Mouse (Mus musculus) stomach, postnatal 0 days (tissue): Measurements from ENCODE around the gene Zfp457. TPM values are rescaled to one million over a fixed set of nuclear protein-coding genes. Genes with fewer than 3 reads are reported as not detected.
A peak's percentile ranks its signal among the peaks of the same experiment; 100 is the strongest.
"Not testable (repeated sequence)": the region's sequence is repeated elsewhere in the genome, so short reads cannot be mapped to it uniquely, and the experiment has no call there.

Experiments
- ATAC-seq: fragments of 200-750 bp; cut with Nextera tagmentation; 2 replicates; pipeline ENCODE4 v1.8.0; 2017; ENCODE audit not compliant: low FRiP score, low TSS enrichment
- DNase-seq: peaks from one replicate; pipeline ENCODE4 v3.0.0-alpha.2; 2016; ENCODE audit warnings: low spot score
- H3K27ac ChIP-seq: fragments of 300-500 bp; sonication (generic); replicated peaks from 2 replicates; pipeline ENCODE4 v1.5.1; 2014; ENCODE audit warnings: mild to moderate bottlenecking, control low read depth
- H3K27me3 ChIP-seq: fragments of 300-500 bp; sonication (generic); 2 replicates; pipeline ENCODE4 v1.6.1; 2014; ENCODE audit warnings: low read length; ENCODE audit not compliant: control insufficient read depth, insufficient read depth
- H3K36me3 ChIP-seq: fragments of 300-500 bp; sonication (generic); 2 replicates; pipeline ENCODE4 v1.6.1; 2014; ENCODE audit warnings: low read length, mixed read lengths; ENCODE audit not compliant: control insufficient read depth, insufficient read depth
- H3K4me1 ChIP-seq: fragments of 300-500 bp; sonication (generic); replicated peaks from 2 replicates; pipeline ENCODE4 v1.6.1; 2014; ENCODE audit warnings: antibody characterized with exemption; ENCODE audit not compliant: control insufficient read depth, insufficient read depth
- H3K4me2 ChIP-seq: fragments of 300-500 bp; sonication (generic); replicated peaks from 2 replicates; pipeline ENCODE4 v1.6.1; 2014; ENCODE audit warnings: low read depth, mild to moderate bottlenecking, control low read depth, moderate library complexity
- H3K4me3 ChIP-seq: fragments of 300-500 bp; sonication (generic); 2 replicates; pipeline ENCODE4 v1.5.1; 2014; ENCODE audit warnings: low read depth, low read length, control low read depth
- H3K9ac ChIP-seq: fragments of 300-500 bp; sonication (generic); 2 replicates; pipeline ENCODE4 v1.6.1; 2014; ENCODE audit warnings: mild to moderate bottlenecking, low read length, control low read depth, mixed read lengths
- H3K9me3 ChIP-seq: fragments of 300-500 bp; sonication (generic); 2 replicates; pipeline ENCODE4 v1.6.1; 2016; ENCODE audit warnings: low read length; ENCODE audit not compliant: control insufficient read depth
- CTCF ChIP-seq: IDR thresholded peaks from 2 replicates; pipeline ENCODE4 v1.5.1; 2016; ENCODE audit warnings: antibody characterized with exemption, low read depth, mild to moderate bottlenecking, moderate library complexity
- EP300 ChIP-seq: optimal IDR thresholded peaks from 2 replicates; pipeline ENCODE3; 2016; ENCODE audit warnings: antibody characterized with exemption
- WGBS: fragments of 180-500 bp; shearing (Covaris S2); extraction: QIAGEN DNeasy Blood & Tissue Kit; methylation state at CpG from one replicate; pipeline ENCODE4 v1.1.7; 2014; 5-methylcytosine and 5-hydroxymethylcytosine counted together
- polyA plus RNA-seq: library from polyadenylated mRNA; unstranded; fragments of >200 nt; fragmentation: Nextera tagmentation; extraction: Ambion mirVana; gene quantifications from 2 replicates; pipeline ENCODE4 v1.2.1, GENCODE M21; 2015

Gene Zfp457
- polyA plus RNA-seq, 1 experiment from 2014 or later = 0.58 TPM

DNA sequence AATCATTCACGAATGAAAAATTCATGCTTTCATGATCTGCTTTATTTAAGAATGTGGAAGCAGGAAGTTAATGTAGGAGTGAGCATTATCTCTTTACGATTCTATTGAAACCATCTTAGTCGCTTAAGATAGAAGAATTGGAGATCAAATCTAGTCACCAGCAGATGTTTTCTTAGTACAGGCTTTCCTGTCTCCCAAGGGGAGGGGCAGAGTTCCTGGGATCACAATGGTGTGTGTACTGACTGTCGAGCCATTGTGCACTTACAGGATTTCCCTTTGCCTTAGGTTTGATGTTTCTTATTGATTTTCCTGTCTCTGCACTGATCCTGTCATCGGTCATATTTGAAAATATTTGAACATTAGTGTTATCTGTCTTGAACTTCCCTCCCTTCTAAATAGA lies 433 bp upstream of the Zfp457 start:
- H3K9me3 ChIP-seq = no peaks in the 10 kb centered on the region
- TF ChIP-seq EP300 (no peak), CTCF (no peak)
- no peaks in the 10 kb centered on the region for H3K27me3 ChIP-seq
- H3K4me1 ChIP-seq = no peaks in the 10 kb centered on the region
- 15% methylated on average over 5 of the region's 5 CpGs for WGBS
- ATAC-seq = peak; percentile 49
- H3K36me3 ChIP-seq = no peaks in the 10 kb centered on the region
- H3K9ac ChIP-seq = 0 out of 2 replicates have a peak overlapping the region, but pooled peaks have one; percentile 31
- DNase-seq = no peak
- H3K4me3 ChIP-seq = peak overlapping the region; percentile 66
- H3K4me2 ChIP-seq = peak overlapping the region; percentile 70
- no peak overlapping the region for H3K27ac ChIP-seq

DNA sequence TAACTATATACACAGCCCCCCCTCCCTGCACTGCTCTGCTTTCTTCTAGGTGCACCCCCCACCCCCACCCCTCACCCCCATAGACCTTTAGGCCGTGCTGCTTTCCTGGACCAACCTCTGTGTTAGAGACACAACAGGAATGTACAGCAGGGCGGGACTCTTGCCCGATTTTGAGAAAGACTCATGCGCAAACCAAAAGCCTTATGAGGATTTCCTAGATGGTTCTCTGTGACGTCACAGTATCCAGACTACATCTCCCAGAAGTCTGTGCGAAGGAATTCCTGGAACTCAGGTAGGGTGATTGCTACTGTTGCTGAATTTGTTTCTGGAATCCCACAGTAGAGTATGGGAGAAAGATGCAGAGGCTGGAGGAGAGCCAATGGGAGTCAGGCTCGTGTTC lies 28.0 kb downstream of the Zfp457 start, which contains the start of gene Zfp458:
Zfp458 (minus strand) TSS at position 153 of the 400 bp plus-strand sequence.
- Histone ChIP-seq H3K27ac (no peak within 1 kb of the TSS), H3K9ac (no peak within 1 kb of the TSS), H3K4me2 (no peak within 1 kb of the TSS), H3K9me3 (no peaks in the 10 kb centered on the region), H3K4me3 (no peak within 1 kb of the TSS), H3K27me3 (no peaks in the 10 kb centered on the region), H3K36me3 (no peaks in the 10 kb centered on the region), H3K4me1 (no peaks in the 10 kb centered on the region)
- WGBS = 34% methylated on average over 7 of the region's 7 CpGs
- ATAC-seq (peak; percentile 78), DNase-seq (peak; percentile 27)
- no peak for TF ChIP-seq CTCF
- TF ChIP-seq EP300 = no peak

DNA sequence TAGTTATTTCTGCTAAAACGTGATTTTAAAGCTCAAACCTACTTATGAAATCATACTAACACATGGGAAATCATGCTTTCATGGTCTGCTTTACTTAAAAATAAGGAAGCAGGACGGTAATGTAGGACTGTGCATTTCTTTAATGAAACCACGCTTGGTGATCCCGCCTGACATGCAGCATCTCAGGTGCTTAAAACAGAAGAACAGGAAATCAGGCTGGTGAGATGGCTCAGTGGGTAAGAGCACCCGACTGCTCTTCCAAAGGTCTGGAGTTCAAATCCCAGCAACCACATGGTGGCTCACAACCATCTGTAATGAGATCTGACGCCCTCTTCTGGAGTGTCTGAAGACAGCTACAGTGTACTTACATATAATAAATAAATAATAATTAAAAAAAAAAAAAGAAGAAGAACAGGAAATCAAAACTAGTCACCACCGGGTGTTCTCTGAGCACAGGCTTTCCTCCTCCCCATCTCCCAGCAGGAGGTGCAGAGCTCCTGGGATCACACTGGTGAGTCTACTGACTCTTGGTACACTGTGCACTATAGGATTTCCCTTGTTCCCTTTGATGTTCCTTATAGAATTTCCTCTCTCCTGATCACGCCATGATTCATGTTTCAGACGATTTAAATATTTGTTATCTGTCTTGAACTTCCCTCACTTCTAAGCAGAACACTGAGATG lies 36.8 kb downstream of the Zfp457 start:
- not testable (repeated sequence) for DNase-seq, H3K27ac ChIP-seq, H3K27me3 ChIP-seq, H3K4me1 ChIP-seq, H3K9me3 ChIP-seq, H3K36me3 ChIP-seq
- peak overlapping the region; percentile 70 for H3K4me2 ChIP-seq
- H3K4me3 ChIP-seq = peak overlapping the region; percentile 70
- ATAC-seq = peak; percentile 26; the same call in 1 of the 2 replicates
- 37% methylated on average over 8 of the region's 9 CpGs for WGBS
- H3K9ac ChIP-seq = peak overlapping the region; percentile 76; the same call in 1 of the 2 replicates

DNA sequence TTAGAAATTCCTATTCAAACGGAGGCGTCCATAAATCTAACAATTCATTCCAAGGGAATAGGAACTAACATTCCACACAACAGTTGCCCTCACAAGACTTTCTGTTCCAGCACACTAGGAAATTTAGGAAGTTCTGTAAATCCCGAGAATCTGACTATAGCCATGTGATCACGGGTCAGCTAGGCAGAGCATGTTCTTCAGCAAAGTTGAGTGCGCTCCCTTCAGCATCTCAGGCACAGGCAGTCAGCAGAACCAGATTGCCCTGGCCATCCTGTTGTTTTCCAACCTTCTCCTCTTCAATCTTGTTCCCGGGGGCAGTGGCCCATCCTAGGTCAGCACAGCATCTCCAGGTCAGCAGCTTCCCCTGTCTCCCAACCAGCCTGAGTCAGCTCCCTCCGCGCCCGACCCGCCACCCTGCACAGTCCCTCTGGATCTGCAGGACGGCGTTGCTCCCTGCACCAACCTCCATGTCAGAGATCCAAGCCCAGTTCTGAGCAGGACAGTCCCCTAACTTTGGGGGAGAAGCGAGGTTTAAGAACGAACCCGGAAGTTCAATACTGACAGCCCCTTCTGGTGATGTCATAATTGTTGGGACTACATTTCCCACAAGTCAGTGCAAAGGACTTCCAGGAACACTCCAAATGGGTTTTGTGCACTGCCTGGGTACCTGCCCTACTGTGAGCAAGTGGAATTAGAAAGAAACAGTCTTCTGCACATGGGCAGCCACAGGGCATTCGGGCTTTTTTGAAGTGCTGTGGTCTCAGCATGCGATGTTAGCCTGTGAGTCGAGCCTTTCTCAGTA lies 37.5 kb downstream of the Zfp457 start:
- peak overlapping the region; percentile 76 for H3K9ac ChIP-seq
- H3K9me3 ChIP-seq = no peaks in the 10 kb centered on the region
- DNase-seq (peak; percentile 69), ATAC-seq (peak; percentile 96)
- peak overlapping the region; percentile 70 for H3K4me2 ChIP-seq
- peak overlapping the region; percentile 70 for H3K4me3 ChIP-seq
- peak overlapping the region; percentile 61; the same call in 1 of the 2 replicates for H3K27ac ChIP-seq
- TF ChIP-seq EP300 (no peak), CTCF (no peak)
- no peaks in the 10 kb centered on the region for H3K27me3 ChIP-seq
- H3K36me3 ChIP-seq = no peaks in the 10 kb centered on the region
- WGBS = 5% methylated on average over 18 of the region's 18 CpGs
- H3K4me1 ChIP-seq = no peaks in the 10 kb centered on the region

Other genes with a start within 250 kb of the Zfp457 start
- 1.1 and 1.2 TPM in 2 replicates for gene Zfp712, start 245.3 kb downstream of the Zfp457 start, polyA plus RNA-seq
- 1.8 and 2.3 TPM in 2 replicates for gene Zfp708, start 208.5 kb downstream of the Zfp457 start, polyA plus RNA-seq
- gene Gm28557, start 197.9 kb downstream of the Zfp457 start, polyA plus RNA-seq = 1.1 and 1.3 TPM in 2 replicates
- 0.06 and 0.10 TPM in 2 replicates for gene Rslcan18, start 190.2 kb downstream of the Zfp457 start, polyA plus RNA-seq
- 0.65 and 0.76 TPM in 2 replicates for gene Zfp759, start 184.8 kb downstream of the Zfp457 start, polyA plus RNA-seq
- 4.1 and 4.2 TPM in 2 replicates for gene Rsl1, start 133.3 kb downstream of the Zfp457 start, polyA plus RNA-seq
- gene Zfp455, start 112.0 kb downstream of the Zfp457 start, polyA plus RNA-seq = 0.68 and 0.82 TPM in 2 replicates
- gene Zfp458, start 28.0 kb downstream of the Zfp457 start, polyA plus RNA-seq = 0.64 and 0.68 TPM in 2 replicates
- gene Zfp595, start 26.1 kb upstream of the Zfp457 start, polyA plus RNA-seq = 1.1 and 1.2 TPM in 2 replicates
- not detected in 2 replicates for gene Gm28044, start 54.1 kb upstream of the Zfp457 start, polyA plus RNA-seq
- 0.61 and 0.63 TPM in 2 replicates for gene Zfp953, start 54.1 kb upstream of the Zfp457 start, polyA plus RNA-seq
- 0.44 and 0.47 TPM in 2 replicates for gene Gm28041, start 69.2 kb upstream of the Zfp457 start, polyA plus RNA-seq
- gene Zfp456, start 69.3 kb upstream of the Zfp457 start, polyA plus RNA-seq = 0.97 and 1.0 TPM in 2 replicates
- gene Zfp429, start 93.3 kb upstream of the Zfp457 start, polyA plus RNA-seq = 4.1 and 4.8 TPM in 2 replicates
- gene Zfp459, start 114.9 kb upstream of the Zfp457 start, polyA plus RNA-seq = 1.3 and 1.5 TPM in 2 replicates
- 4.6 and 4.7 TPM in 2 replicates for gene Zfp874a, start 145.1 kb upstream of the Zfp457 start, polyA plus RNA-seq
- 1.9 and 2.4 TPM in 2 replicates for gene Zfp874b, start 177.8 kb upstream of the Zfp457 start, polyA plus RNA-seq
- 5.6 and 5.8 TPM in 2 replicates for gene Zfp58, start 194.1 kb upstream of the Zfp457 start, polyA plus RNA-seq
- not detected in 2 replicates for gene Gm26965, start 219.7 kb upstream of the Zfp457 start, polyA plus RNA-seq
- gene Zfp87, start 219.7 kb upstream of the Zfp457 start, polyA plus RNA-seq = 27.4 and 29.3 TPM in 2 replicates
- 3.8 and 4.1 TPM in 2 replicates for gene Zfp748, start 247.3 kb upstream of the Zfp457 start, polyA plus RNA-seq